Mouse (Mus musculus) G1E (cell line): ENCODE measurements around the gene Vwce. TPM values are rescaled to one million over a fixed set of nuclear protein-coding genes. Genes with fewer than 3 reads are reported as not detected.

Experiments
- ATAC-seq: 2 replicates; pipeline ENCODE4 v1.8.0; 2016; ENCODE audit warnings: mild to moderate bottlenecking; ENCODE audit not compliant: insufficient number of reproducible peaks, poor library complexity, low FRiP score, severe bottlenecking; ENCODE audit errors: extremely low read depth
- DNase-seq: peaks from one replicate; pipeline ENCODE4 v3.0.0; 2012; ENCODE audit warnings: low spot score
- H3K27me3 ChIP-seq: 2 replicates; pipeline ENCODE4 v1.6.1; 2012; ENCODE audit warnings: mild to moderate bottlenecking, low read length, inconsistent platforms; ENCODE audit not compliant: insufficient read depth
- H3K36me3 ChIP-seq: replicated peaks from 2 replicates; pipeline ENCODE3; 2012; ENCODE audit warnings: mild to moderate bottlenecking, inconsistent platforms
- H3K4me1 ChIP-seq: 2 replicates; pipeline ENCODE4 v1.6.1; 2012; ENCODE audit warnings: low read depth, low read length, inconsistent platforms, mixed read lengths; ENCODE audit not compliant: insufficient read depth
- H3K4me3 ChIP-seq: 2 replicates; pipeline ENCODE4 v1.5.1; 2012; ENCODE audit warnings: low read depth, mild to moderate bottlenecking, inconsistent platforms, low read length, moderate library complexity, mixed read lengths
- H3K9me3 ChIP-seq: replicated peaks from 2 replicates; pipeline ENCODE4 v1.6.1; 2012; ENCODE audit warnings: inconsistent platforms
- CTCF ChIP-seq: IDR thresholded peaks from 2 replicates; pipeline ENCODE4 v1.5.1; 2012; ENCODE audit warnings: low read depth, low read length, inconsistent platforms, mixed read lengths
- GATA1 ChIP-seq: IDR thresholded peaks from 2 replicates; pipeline ENCODE4 v1.6.1; 2012; ENCODE audit warnings: borderline replicate concordance, low read length, inconsistent platforms, mixed read lengths
- GATA2 ChIP-seq: IDR thresholded peaks from 2 replicates; pipeline ENCODE4 v1.6.1; 2012; ENCODE audit warnings: low read depth, low read length, inconsistent platforms, borderline replicate concordance
- POLR2AphosphoS5 ChIP-seq: IDR thresholded peaks from 2 replicates; pipeline ENCODE4 v1.6.1; 2012; ENCODE audit warnings: low read depth, low read length, inconsistent platforms; ENCODE audit not compliant: insufficient replicate concordance
- TAL1 ChIP-seq: conservative IDR thresholded peaks from 2 replicates; pipeline ENCODE4 v1.6.1; 2012; ENCODE audit warnings: low read depth, low read length, inconsistent platforms, mixed read lengths
- polyA plus RNA-seq: library from polyadenylated mRNA; stranded (reverse); fragments of >175 nt; gene quantifications from 2 replicates; pipeline ENCODE4 v1.2.3, GENCODE M21; 2012
- total RNA-seq, 2 experiments: library from RNA; stranded (forward) in 1 of 2; stranded (reverse) in 1 of 2; fragments of 200-1000 nt in 1 of 2; fragments of >200 nt in 1 of 2; fragmentation: Nextera tagmentation in 1 of 2; gene quantifications; 2 replicates each; pipeline ENCODE4 v1.2.3; 2014 to 2017

Vwce gene
- total and polyA plus RNA-seq, 3 experiments = 0.16 to 1.4 (median 0.24) TPM

DNA sequence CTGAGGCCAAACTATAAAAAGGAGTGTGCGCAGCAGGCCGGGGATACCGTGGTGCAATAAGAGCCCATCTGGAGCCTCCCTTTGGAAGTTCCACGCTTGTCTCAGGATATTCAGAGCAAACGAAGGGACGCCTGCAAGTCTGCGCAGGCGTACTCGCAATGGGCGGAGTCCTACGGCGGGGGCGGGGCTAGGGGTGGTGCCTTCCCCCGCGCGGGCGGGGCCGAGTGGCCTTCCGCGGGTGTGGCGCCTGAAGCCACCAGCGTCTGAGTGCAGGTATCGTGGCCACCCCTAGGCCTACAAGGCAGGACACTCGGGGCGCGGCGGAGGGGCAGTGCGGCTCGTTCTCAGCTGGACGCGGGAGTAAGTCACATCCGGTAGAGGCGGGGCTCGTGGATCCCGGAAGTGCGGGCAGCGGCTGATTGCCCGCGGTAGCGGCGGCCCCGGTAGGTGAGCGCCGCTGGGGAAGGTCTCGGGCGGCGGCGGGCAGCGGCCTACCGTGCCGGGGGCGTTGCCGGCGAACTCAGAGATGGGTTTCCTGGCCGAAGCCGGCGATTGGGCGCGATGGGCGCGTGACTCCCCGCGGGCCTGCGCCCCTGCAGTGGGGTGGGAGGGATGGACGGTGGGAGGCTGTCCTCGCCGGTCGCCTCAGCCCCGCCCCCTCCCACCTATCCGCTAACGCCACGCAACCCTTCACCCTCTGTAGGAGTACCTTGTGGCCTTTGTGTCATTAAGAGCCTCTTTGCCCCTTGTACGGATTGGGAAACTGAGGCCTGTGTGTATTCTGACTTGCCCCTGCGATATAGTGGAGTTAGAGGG, 54.7 kb downstream of the Vwce start, which contains the start of gene Vps37c:
Gene Vps37c (plus strand): TSS at position 199 of the 816 bp plus-strand sequence.
- DNase-seq (peak; percentile 89), ATAC-seq (peak; percentile 55)
- Histone ChIP-seq H3K9me3 (no peaks in the 10 kb centered on the region), H3K27me3 (peaks cover 2% of the 10 kb centered on the region; the same call in 1 of the 2 replicates), H3K4me3 (peak within 1 kb of the TSS; percentile 90), H3K4me1 (peaks cover 67% of the 10 kb centered on the region), H3K36me3 (peaks cover 28% of the 10 kb centered on the region)
- no peak for TF ChIP-seq TAL1
- no peak for TF ChIP-seq POLR2AphosphoS5
- no peak for TF ChIP-seq GATA1
- no peak for TF ChIP-seq GATA2
- TF ChIP-seq CTCF = no peak

DNA sequence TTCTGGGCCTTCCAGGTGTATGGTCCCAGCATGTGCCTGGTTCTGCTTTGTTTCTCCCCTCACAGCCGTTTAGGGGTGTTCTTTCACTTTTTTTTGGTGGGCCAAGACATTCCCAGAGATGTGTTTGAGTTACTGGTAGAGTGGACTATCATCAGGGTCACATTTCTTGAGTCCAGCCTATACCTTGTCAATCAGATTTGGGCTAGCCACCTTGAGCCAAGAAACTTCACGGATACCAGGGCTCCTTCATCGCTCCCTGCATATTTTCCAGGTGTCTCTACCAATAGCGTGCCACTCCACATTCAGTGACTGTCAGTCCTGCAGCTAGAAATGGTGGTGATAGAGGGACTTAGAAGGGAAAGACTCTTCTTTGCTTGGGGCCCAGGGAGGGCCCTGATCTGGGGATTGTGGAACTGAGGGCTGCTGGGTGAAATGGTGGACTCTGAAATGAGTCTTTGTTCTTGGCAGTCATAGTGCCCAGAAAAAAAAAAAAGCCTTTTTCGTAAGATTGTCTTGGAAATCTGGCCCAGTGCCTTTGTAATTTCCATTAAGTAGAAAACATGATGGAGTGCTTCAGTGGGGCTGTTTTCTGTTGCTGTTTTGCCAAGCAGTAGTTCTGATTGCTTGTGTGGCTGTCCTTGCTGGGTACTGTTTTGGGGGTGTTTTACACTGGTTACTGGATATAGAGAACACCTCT, 55.6 kb downstream of the Vwce start:
- peaks cover 37% of the 10 kb centered on the region for H3K36me3 ChIP-seq
- H3K4me3 ChIP-seq = peak overlapping the region; percentile 90
- peaks cover 76% of the 10 kb centered on the region for H3K4me1 ChIP-seq
- no peak for TF ChIP-seq POLR2AphosphoS5
- TF ChIP-seq GATA1 = no peak
- TF ChIP-seq GATA2 = no peak
- TF ChIP-seq CTCF = no peak
- no peak for TF ChIP-seq TAL1
- ATAC-seq (no peak), DNase-seq (no peak)
- no peaks in the 10 kb centered on the region for H3K9me3 ChIP-seq
- H3K27me3 ChIP-seq = peaks cover 2% of the 10 kb centered on the region; the same call in 1 of the 2 replicates

- ATAC-seq (no peak), DNase-seq (no peak)
- Histone ChIP-seq H3K9me3 (no peaks in the 10 kb centered on the region), H3K36me3 (peaks cover 41% of the 10 kb centered on the region), H3K4me1 (peaks cover 76% of the 10 kb centered on the region), H3K4me3 (no peak overlapping the region), H3K27me3 (no peaks in the 10 kb centered on the region)
- TF ChIP-seq POLR2AphosphoS5 (no peak), GATA1 (no peak), GATA2 (no peak), TAL1 (no peak), CTCF (no peak)
These were observed 56.3 kb downstream of the Vwce start for GRCm38 (mm10) chr19:10690336-10690735.

GRCm38 (mm10) chr19:10691121-10691520, 57.1 kb downstream of the Vwce start:
- Histone ChIP-seq H3K4me3 (no peak overlapping the region), H3K4me1 (peaks cover 72% of the 10 kb centered on the region), H3K9me3 (no peaks in the 10 kb centered on the region), H3K36me3 (peaks cover 48% of the 10 kb centered on the region), H3K27me3 (no peaks in the 10 kb centered on the region)
- ATAC-seq (no peak), DNase-seq (no peak)
- no peak for TF ChIP-seq GATA1
- no peak for TF ChIP-seq GATA2
- TF ChIP-seq TAL1 = no peak
- TF ChIP-seq CTCF = no peak
- TF ChIP-seq POLR2AphosphoS5 = no peak

DNA sequence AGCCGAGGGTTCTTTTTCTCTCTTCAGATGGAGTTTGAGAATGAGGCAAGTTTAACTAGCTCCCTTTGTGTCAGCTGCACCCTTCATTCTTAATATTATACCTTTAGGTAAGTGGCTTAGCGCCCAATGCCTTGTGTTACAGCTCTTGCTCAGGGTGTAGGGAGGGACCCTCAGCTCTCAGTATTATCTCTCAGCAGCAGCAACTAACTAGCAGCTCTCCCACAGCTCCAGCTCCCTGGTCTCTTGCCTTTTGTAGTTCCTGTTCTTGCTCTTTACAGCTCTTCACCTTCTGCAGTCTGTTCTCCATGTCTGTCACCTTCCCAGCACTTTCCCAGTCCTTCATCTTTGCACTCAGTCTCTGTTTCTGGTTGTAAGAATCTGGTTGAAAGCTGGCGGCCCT, 57.6 kb downstream of the Vwce start:
- no peaks in the 10 kb centered on the region for H3K27me3 ChIP-seq
- no peak overlapping the region; the same call in 1 of the 2 replicates for H3K4me3 ChIP-seq
- ATAC-seq (no peak), DNase-seq (peak; percentile 28)
- H3K4me1 ChIP-seq = peaks cover 70% of the 10 kb centered on the region
- no peaks in the 10 kb centered on the region for H3K9me3 ChIP-seq
- H3K36me3 ChIP-seq = peaks cover 48% of the 10 kb centered on the region
- TF ChIP-seq TAL1 = no peak
- no peak for TF ChIP-seq GATA1
- TF ChIP-seq GATA2 = no peak
- no peak for TF ChIP-seq POLR2AphosphoS5
- no peak for TF ChIP-seq CTCF

- no peak overlapping the region for H3K4me3 ChIP-seq
- peaks cover 69% of the 10 kb centered on the region for H3K4me1 ChIP-seq
- DNase-seq = no peak
- H3K36me3 ChIP-seq = peaks cover 48% of the 10 kb centered on the region
- H3K27me3 ChIP-seq = no peaks in the 10 kb centered on the region
- TF ChIP-seq POLR2AphosphoS5 (no peak), GATA2 (no peak), CTCF (no peak), TAL1 (no peak), GATA1 (no peak)
- no peaks in the 10 kb centered on the region for H3K9me3 ChIP-seq
- ATAC-seq = no peak
These were observed 58.3 kb downstream of the Vwce start for GRCm38 (mm10) chr19:10692361-10692760.
